Mouse (Mus musculus) kidney, embryonic 14.5 days (tissue): ENCODE data around the gene Sim2. TPM values are rescaled to one million over a fixed set of nuclear protein-coding genes. Genes with fewer than 3 reads are reported as not detected.
A peak's percentile ranks its signal among the peaks of the same experiment; 100 is the strongest.

Source experiments
- ATAC-seq: fragments of 200-750 bp; cut with Nextera tagmentation; 2 replicates; pipeline ENCODE4 v1.8.0; 2017; ENCODE audit warnings: moderate number of reproducible peaks, mild to moderate bottlenecking, moderate TSS enrichment, moderate library complexity; ENCODE audit not compliant: low FRiP score, low TSS enrichment
- H3K27ac ChIP-seq: fragments of 300-500 bp; sonication (generic); 2 replicates; pipeline ENCODE4 v1.5.1; 2014; ENCODE audit warnings: low read depth, mild to moderate bottlenecking, low read length, moderate library complexity, mixed read lengths
- H3K27me3 ChIP-seq: fragments of 300-500 bp; sonication (generic); 2 replicates; pipeline ENCODE4 v1.6.1; 2014; ENCODE audit warnings: mild to moderate bottlenecking, low read length; ENCODE audit not compliant: control insufficient read depth, insufficient read depth
- H3K36me3 ChIP-seq: fragments of 300-500 bp; sonication (generic); 2 replicates; pipeline ENCODE4 v1.6.1; 2014; ENCODE audit warnings: low read length, mixed read lengths; ENCODE audit not compliant: control insufficient read depth, insufficient read depth
- H3K4me1 ChIP-seq: fragments of 300-500 bp; sonication (generic); 2 replicates; pipeline ENCODE4 v1.6.1; 2014; ENCODE audit warnings: low read length, mixed read lengths; ENCODE audit not compliant: control insufficient read depth, insufficient read depth
- H3K4me2 ChIP-seq: fragments of 300-500 bp; sonication (generic); replicated peaks from 2 replicates; pipeline ENCODE4 v1.6.1; 2014; ENCODE audit warnings: low read depth, mild to moderate bottlenecking, low read length
- H3K4me3 ChIP-seq: fragments of 300-500 bp; sonication (generic); 2 replicates; pipeline ENCODE4 v1.5.1; 2014; ENCODE audit warnings: mild to moderate bottlenecking, low read length
- H3K9ac ChIP-seq: fragments of 300-500 bp; sonication (generic); 2 replicates; pipeline ENCODE4 v1.6.1; 2014; ENCODE audit warnings: low read depth, mild to moderate bottlenecking, low read length, moderate library complexity
- H3K9me3 ChIP-seq: fragments of 300-500 bp; sonication (generic); 2 replicates; pipeline ENCODE4 v1.6.1; 2016; ENCODE audit warnings: low read length; ENCODE audit not compliant: control insufficient read depth
- WGBS: fragments of 180-500 bp; shearing (Covaris S2); extraction: QIAGEN DNeasy Blood & Tissue Kit; methylation state at CpG from one replicate; pipeline ENCODE4 v1.1.7; 2014; 5-methylcytosine and 5-hydroxymethylcytosine counted together
- polyA plus RNA-seq: library from polyadenylated mRNA; unstranded; fragments of >200 nt; fragmentation: Nextera tagmentation; extraction: Ambion mirVana; gene quantifications from 2 replicates; pipeline ENCODE4 v1.2.1, GENCODE M21; 2014

Gene Sim2
- polyA plus RNA-seq, 1 experiment from 2014 or later = 2.5 TPM

DNA sequence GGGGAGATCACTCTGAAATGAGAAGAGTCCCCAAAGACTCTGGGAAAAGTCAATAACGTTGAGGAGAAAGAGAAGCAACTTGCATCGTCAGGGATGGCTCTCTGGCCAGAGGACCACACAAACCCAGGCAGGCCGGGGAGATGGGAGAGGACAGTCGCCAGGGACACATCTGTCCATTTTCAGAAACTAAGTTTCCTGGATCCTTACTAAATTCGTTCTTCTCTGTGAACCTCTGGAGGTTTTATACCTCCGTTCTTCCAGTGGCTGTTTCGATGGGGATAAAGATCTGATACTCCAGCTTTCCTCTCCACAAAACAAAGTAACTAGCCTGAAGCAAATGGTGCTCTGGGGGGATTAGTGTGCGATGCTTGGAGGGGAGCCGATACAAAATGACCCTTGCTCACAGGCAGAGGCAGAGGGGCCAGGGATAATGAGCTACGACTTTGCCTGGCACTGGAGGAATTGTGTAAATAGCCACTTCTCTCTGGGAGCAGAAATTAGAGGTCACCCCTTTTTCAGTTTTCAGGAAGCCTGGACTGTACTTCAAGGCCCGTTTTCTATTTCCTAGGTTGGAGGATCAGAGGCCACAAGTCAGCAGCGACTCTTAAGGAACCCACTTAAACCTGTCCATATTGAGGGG, 7.9 kb downstream of the Sim2 start:
- WGBS = under 1% methylated on average over 12 of the region's 12 CpGs
- Histone ChIP-seq H3K4me3 (no peak overlapping the region), H3K9ac (no peak overlapping the region), H3K4me2 (no peak overlapping the region), H3K27ac (no peak overlapping the region), H3K4me1 (peaks cover 5% of the 10 kb centered on the region; the same call in 1 of the 2 replicates), H3K36me3 (no peaks in the 10 kb centered on the region), H3K27me3 (peaks cover 92% of the 10 kb centered on the region), H3K9me3 (no peaks in the 10 kb centered on the region)
- ATAC-seq = no peak

DNA sequence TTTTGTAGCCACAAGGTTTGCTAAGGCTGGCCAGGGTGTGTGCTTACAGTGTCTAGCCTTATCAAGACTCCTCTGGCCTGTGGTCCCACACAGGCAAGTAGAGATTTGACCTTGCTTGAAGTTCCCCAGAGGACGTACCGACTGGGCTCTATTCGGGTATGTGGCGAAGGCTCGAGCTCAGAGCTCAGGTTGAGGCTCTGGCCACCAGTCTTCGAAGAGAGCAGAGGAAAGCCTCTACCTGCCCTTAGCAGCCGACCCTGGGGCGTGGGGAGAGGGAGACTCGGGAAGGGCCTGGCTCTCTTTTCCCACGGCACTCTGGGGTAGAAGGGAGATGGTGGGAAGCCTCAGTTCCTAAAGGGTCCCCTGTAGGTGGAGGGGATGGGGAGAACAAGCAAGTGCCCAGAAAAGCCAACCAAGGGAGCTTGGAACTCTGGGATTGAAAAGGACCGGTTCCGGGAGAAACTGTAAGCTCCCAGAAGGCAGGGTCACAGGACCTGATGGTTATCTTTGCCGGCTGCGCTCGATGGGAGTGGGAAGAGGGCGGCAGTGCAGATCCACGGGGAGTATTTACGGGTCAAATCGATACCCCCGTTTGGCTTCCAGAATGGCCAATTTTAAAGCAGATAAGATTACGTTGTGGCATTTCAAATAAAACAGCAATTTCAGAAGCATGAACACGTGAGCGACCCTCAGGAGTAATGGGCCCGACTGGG, 8.6 kb downstream of the Sim2 start:
- H3K4me2 ChIP-seq = no peak overlapping the region
- no peak for ATAC-seq
- no peak overlapping the region for H3K9ac ChIP-seq
- H3K27ac ChIP-seq = no peak overlapping the region
- no peaks in the 10 kb centered on the region for H3K9me3 ChIP-seq
- H3K4me3 ChIP-seq = no peak overlapping the region
- H3K27me3 ChIP-seq = peaks cover 92% of the 10 kb centered on the region
- no peaks in the 10 kb centered on the region for H3K36me3 ChIP-seq
- under 1% methylated on average over 24 of the region's 24 CpGs for WGBS
- H3K4me1 ChIP-seq = peaks cover 7% of the 10 kb centered on the region; the same call in 1 of the 2 replicates

DNA sequence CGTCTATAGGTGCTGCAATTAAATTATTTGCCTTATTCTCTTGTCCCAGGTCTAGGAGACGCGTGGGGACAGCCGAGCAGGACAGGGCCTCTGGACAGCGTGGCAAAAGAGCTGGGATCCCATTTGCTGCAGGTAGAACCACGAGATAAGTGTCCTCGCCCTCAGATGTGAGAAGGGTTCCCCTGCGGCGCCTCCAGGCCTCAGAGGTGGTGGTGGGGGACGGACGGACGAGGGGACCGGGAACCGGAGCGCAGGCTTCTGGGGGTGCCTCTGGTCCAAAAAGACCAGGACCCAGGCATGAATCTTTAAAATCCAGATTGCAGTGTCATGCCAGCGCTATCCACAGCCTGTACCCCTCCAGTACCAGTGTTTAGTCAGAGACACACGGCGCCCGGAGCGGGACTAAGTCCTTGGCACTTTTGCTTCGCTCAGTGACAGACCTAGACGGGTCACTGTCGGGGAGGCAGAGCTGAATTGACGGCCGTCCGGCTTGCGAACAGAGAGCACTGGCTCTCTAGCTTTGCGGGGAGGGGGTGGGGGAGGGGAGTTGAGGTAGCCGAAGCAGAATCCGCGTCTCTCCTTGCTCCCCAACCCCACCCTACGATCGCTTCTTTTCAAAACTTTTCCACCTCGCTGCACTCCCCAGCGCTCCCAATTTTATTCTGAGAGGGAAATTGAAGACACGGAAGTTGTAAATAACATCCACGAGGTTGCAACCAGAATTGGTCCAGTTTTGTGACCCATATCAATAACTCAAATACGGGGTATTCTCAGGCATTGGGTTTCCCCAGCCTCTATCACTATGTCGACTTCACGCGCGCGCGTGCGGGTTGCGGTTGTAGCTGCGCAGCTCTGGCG, 9.7 kb downstream of the Sim2 start:
- no peaks in the 10 kb centered on the region for H3K36me3 ChIP-seq
- peaks cover 7% of the 10 kb centered on the region; the same call in 1 of the 2 replicates for H3K4me1 ChIP-seq
- no peak overlapping the region for H3K9ac ChIP-seq
- peaks cover 86% of the 10 kb centered on the region for H3K27me3 ChIP-seq
- no peaks in the 10 kb centered on the region for H3K9me3 ChIP-seq
- H3K27ac ChIP-seq = no peak overlapping the region
- peak overlapping the region; percentile 2; the same call in 1 of the 2 replicates for H3K4me3 ChIP-seq
- WGBS = under 1% methylated on average over 48 of the region's 48 CpGs
- H3K4me2 ChIP-seq = no peak overlapping the region
- ATAC-seq = no peak

- H3K27me3 ChIP-seq = peaks cover 83% of the 10 kb centered on the region
- ATAC-seq = no peak
- no peak overlapping the region for H3K27ac ChIP-seq
- H3K4me2 ChIP-seq = no peak overlapping the region
- H3K4me3 ChIP-seq = peak overlapping the region; percentile 2; the same call in 1 of the 2 replicates
- H3K9me3 ChIP-seq = no peaks in the 10 kb centered on the region
- no peaks in the 10 kb centered on the region for H3K36me3 ChIP-seq
- H3K9ac ChIP-seq = no peak overlapping the region
- 1% methylated on average over 26 of the region's 26 CpGs for WGBS
- H3K4me1 ChIP-seq = peaks cover 7% of the 10 kb centered on the region; the same call in 1 of the 2 replicates
Observed at GRCm38 (mm10) chr16:94095109-94095822, 10.5 kb downstream of the Sim2 start.

DNA sequence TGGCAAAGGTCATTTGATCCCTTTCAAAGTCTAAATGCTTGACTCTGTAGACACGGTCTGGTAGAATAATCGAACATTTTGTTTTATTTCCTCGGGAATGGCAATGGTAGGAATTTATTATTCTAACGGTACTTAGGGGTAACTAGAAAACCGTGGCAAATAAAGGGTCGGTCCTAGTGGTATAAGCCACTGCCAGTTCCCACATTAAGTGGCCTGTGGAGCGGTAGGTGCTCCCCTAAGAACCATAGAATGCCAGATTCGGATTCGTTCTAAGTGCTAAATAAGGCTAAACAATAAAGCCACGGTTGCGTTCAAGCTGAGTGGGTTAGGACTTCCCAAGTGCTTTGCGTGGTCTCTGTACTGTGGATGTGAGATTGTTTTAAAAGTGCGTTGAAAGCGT, 11.7 kb downstream of the Sim2 start:
- Histone ChIP-seq H3K4me2 (no peak overlapping the region), H3K4me1 (peaks cover 7% of the 10 kb centered on the region; the same call in 1 of the 2 replicates), H3K36me3 (no peaks in the 10 kb centered on the region), H3K4me3 (no peak overlapping the region), H3K9ac (no peak overlapping the region), H3K27ac (no peak overlapping the region), H3K27me3 (peaks cover 74% of the 10 kb centered on the region), H3K9me3 (no peaks in the 10 kb centered on the region)
- ATAC-seq = no peak
- WGBS = 2% methylated on average over 14 of the region's 14 CpGs

- ATAC-seq = peak; percentile 87; the same call in 1 of the 2 replicates
- H3K9me3 ChIP-seq = no peaks in the 10 kb centered on the region
- WGBS = 3% methylated on average over 12 of the region's 12 CpGs
- no peak overlapping the region for H3K4me3 ChIP-seq
- H3K27me3 ChIP-seq = peaks cover 60% of the 10 kb centered on the region
- H3K4me2 ChIP-seq = no peak overlapping the region
- no peaks in the 10 kb centered on the region for H3K36me3 ChIP-seq
- H3K9ac ChIP-seq = no peak overlapping the region
- peaks cover 7% of the 10 kb centered on the region; the same call in 1 of the 2 replicates for H3K4me1 ChIP-seq
- H3K27ac ChIP-seq = no peak overlapping the region
Observed at GRCm38 (mm10) chr16:94097724-94098455, 13.2 kb downstream of the Sim2 start.

- Histone ChIP-seq H3K27ac (no peak overlapping the region), H3K4me2 (no peak overlapping the region), H3K27me3 (no peaks in the 10 kb centered on the region), H3K9ac (no peak overlapping the region), H3K4me3 (no peak overlapping the region), H3K36me3 (no peaks in the 10 kb centered on the region), H3K9me3 (no peaks in the 10 kb centered on the region), H3K4me1 (no peaks in the 10 kb centered on the region)
- 68% methylated on average over 7 of the region's 7 CpGs for WGBS
- ATAC-seq = no peak
Observed at GRCm38 (mm10) chr16:94113160-94113559, 28.4 kb downstream of the Sim2 start.

- Histone ChIP-seq H3K9ac (no peak overlapping the region), H3K4me2 (no peak overlapping the region), H3K36me3 (no peaks in the 10 kb centered on the region), H3K4me3 (no peak overlapping the region), H3K9me3 (no peaks in the 10 kb centered on the region), H3K27me3 (no peaks in the 10 kb centered on the region), H3K27ac (no peak overlapping the region), H3K4me1 (no peaks in the 10 kb centered on the region)
- 49% methylated on average over 9 of the region's 9 CpGs for WGBS
- no peak for ATAC-seq
Observed at GRCm38 (mm10) chr16:94114693-94115092, 30.0 kb downstream of the Sim2 start.
